Comparison of ENCODE assay signal across 8 mouse cellular contexts in the genomic region with DNA sequence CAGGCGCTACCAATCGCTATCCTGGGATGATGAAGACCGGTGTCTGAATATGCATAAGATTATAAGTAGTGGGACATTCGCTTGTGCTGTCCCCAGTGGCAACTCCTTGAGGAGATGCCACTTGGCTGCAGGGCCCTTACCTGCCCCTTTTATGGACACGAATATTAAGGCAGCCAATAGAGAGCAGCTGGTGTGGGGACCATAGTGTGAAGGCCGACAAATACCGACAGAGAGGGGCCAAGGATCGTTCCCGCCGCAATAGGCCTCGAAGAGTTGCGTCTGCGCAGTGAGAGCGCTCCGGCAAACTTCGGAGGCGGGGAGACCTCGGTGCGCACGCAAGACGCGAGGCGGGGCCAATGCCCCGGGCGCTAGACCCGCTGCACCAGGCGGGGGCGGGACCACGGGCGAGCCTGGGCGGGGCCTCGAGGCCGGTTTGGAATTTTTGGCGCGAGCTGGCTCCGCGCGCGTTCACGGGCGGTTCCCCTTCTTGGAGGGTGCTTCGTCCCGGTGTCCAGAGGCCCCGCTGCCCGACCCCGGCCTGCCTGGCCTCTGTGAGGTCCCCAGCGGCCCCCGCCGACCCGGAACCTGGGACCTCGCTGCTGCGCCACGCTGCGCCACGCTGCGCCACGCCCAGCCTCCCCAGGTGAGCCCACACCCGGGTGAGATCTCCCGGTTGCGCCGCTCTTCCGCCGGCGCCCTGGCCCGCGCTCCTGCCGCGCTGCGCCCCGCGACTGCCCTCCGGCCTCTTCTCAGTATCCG. TPM values are rescaled to one million over a fixed set of nuclear protein-coding genes. Genes with fewer than 3 reads are reported as not detected.
DNase-seq lines count a peak whose midpoint lies in the region; ATAC-seq lines count a peak whose summit lies in the region.

Pkmyt1 (plus strand) TSS at position 338 of the 759 bp plus-strand sequence.

- peak within 1 kb of the TSS; percentile 92 for H3K4me3 ChIP-seq in hindbrain, embryonic 16.5 days (ENCODE audit: low read length)
- H3K4me3 ChIP-seq in macrophage (ENCODE audit: inconsistent target): peak within 1 kb of the TSS; percentile 55

- under 1% methylated on average over 51 of the region's 73 CpGs for WGBS in hindbrain, embryonic 16.5 days
- whole genome bisulfite sequencing in macrophage (ENCODE audit: missing documents): 2% methylated on average over 69 of the region's 73 CpGs

- peak within 1 kb of the TSS; percentile 72 for H3K27ac ChIP-seq in hindbrain, embryonic 16.5 days (ENCODE audit: low read depth, low read length)
- peak within 1 kb of the TSS; percentile 60 for H3K27ac ChIP-seq in macrophage

- peak within 1 kb of the TSS; percentile 96 for H3K4me2 ChIP-seq in hindbrain, embryonic 16.5 days (ENCODE audit: low read length)

- peaks cover 10% of the 10 kb centered on the region for H3K4me1 ChIP-seq in hindbrain, embryonic 16.5 days (ENCODE audit: control insufficient read depth, insufficient read depth, low read depth, low read length)

- H3K79me2 ChIP-seq in macrophage (ENCODE audit: inconsistent target): peaks cover 21% of the 10 kb centered on the region

- H3K36me3 ChIP-seq in hindbrain, embryonic 16.5 days (ENCODE audit: control insufficient read depth, insufficient read depth, low read length): no peaks in the 10 kb centered on the region
- no peaks in the 10 kb centered on the region for H3K36me3 ChIP-seq in macrophage (ENCODE audit: inconsistent target)

- H3K27me3 ChIP-seq in hindbrain, embryonic 16.5 days (replicated peaks; ENCODE audit: control insufficient read depth, insufficient read depth, low read length): no peaks in the 10 kb centered on the region

- ATAC-seq in hindbrain, embryonic 16.5 days: peak; percentile 95

- H3K9ac ChIP-seq in hindbrain, embryonic 16.5 days (ENCODE audit: low read depth, low read length): peak within 1 kb of the TSS; percentile 77

- no peaks in the 10 kb centered on the region for H3K9me3 ChIP-seq in hindbrain, embryonic 16.5 days (ENCODE audit: control insufficient read depth, low read length)

- peak; percentile 95 for DNase-seq in T-cell, adult 2 months (ENCODE audit: low spot score)
- peak; percentile 91 to 95 for DNase-seq in cerebellum, postnatal 36 days
- peak; percentile 94 for DNase-seq in gastrocnemius, adult 18-20 months (ENCODE audit: low spot score)
- peak; percentile 92 to 93 for DNase-seq in left cerebral cortex, adult 18-20 months (ENCODE audit: low spot score in 2 of 2)
- DNase-seq in right cerebral cortex, adult 18-20 months: peak; percentile 95
- DNase-seq in urinary bladder, postnatal 10 days (ENCODE audit: low spot score): peak; percentile 84

RNA-seq across cellular contexts. Expression of gene Pkmyt1, which starts in this region (rescaled TPM):
- under 1 TPM; 0.32 to 0.57 TPM for total RNA-seq in gastrocnemius, adult 18-20 months (2021)
- polyA plus RNA-seq in hindbrain, embryonic 16.5 days (2015; fragmentation: Nextera tagmentation; extraction: Ambion mirVana): 20.8 and 21.1 TPM in 2 replicates
- 1 to 10 TPM; 5.3 to 5.4 TPM for total RNA-seq in left cerebral cortex, adult 18-20 months (2021)
- 10 to 100 TPM in 25 of 26 experiments, 1 to 10 TPM in 1; 9.8 to 76.9 (median 19.4) TPM for total RNA-seq in macrophage (2018; cell fraction: chromatin; rRNA removed)
- total RNA-seq in macrophage (2018; cell fraction: cytosol; rRNA removed): 1 to 10 TPM; 1.5 to 6.5 (median 3.1) TPM
- 10 to 100 TPM in 21 of 26 experiments, 1 to 10 TPM in 5; 4.2 to 84.4 (median 15.9) TPM for total RNA-seq in macrophage (2018; cell fraction: nucleus; rRNA removed)
- 2.0 to 9.0 TPM (median 2.7 TPM) in 3 replicates for polyA plus RNA-seq in macrophage (2018)

Comparison
In these comparisons a context has a peak if more than half of its experiments do, and no peak if none do; other contexts are left out.
1. Peak in every context shown above with its lines: DNase-seq, ATAC-seq, H3K4me3 ChIP-seq and H3K27ac ChIP-seq.
2. RNA of gene Pkmyt1 (total RNA-seq): 5.3 to 5.4 TPM in left cerebral cortex, adult 18-20 months; 0.32 to 0.57 TPM in gastrocnemius, adult 18-20 months; every median in the first group is over 4 times any median in the second.
3. Peak in DNase-seq in gastrocnemius, adult 18-20 months; RNA of the gene not detected or under 1 TPM.